Mouse (Mus musculus) limb, embryonic 11.5 days (tissue): ENCODE measurements at regions not wholly inside any gene's neighbourhood (a gene's known extent, or its start where the extent isn't known, plus 50 kb on each side); places are given as distances from the start of the nearest gene placed in this dataset.

Experiments
- ATAC-seq: fragments of 200-750 bp; cut with Nextera tagmentation; 2 replicates; pipeline ENCODE4 v1.8.0; 2017; ENCODE audit warnings: low read depth; ENCODE audit not compliant: insufficient number of reproducible peaks, low FRiP score, low TSS enrichment
- DNase-seq: peaks from one replicate; pipeline ENCODE4 v3.0.0-alpha.2; 2015; ENCODE audit warnings: low spot score
- H3K27ac ChIP-seq: fragments of 300-500 bp; sonication (generic); replicated peaks from 2 replicates; pipeline ENCODE4 v1.5.1; 2014; ENCODE audit warnings: low read depth, mild to moderate bottlenecking, low read length
- H3K27me3 ChIP-seq: fragments of 300-500 bp; sonication (generic); 2 replicates; pipeline ENCODE4 v1.6.1; 2014; ENCODE audit warnings: mild to moderate bottlenecking, low read length, mixed read lengths; ENCODE audit not compliant: control insufficient read depth, insufficient read depth
- H3K36me3 ChIP-seq: fragments of 300-500 bp; sonication (generic); 2 replicates; pipeline ENCODE4 v1.6.1; 2014; ENCODE audit warnings: mild to moderate bottlenecking, low read length, moderate library complexity, mixed read lengths; ENCODE audit not compliant: control insufficient read depth, insufficient read depth
- H3K4me1 ChIP-seq: fragments of 300-500 bp; sonication (generic); 2 replicates; pipeline ENCODE4 v1.6.1; 2014; ENCODE audit warnings: low read length, mixed read lengths; ENCODE audit not compliant: control insufficient read depth, insufficient read depth
- H3K4me2 ChIP-seq: fragments of 300-500 bp; sonication (generic); 2 replicates; pipeline ENCODE4 v1.6.1; 2014; ENCODE audit warnings: low read depth, mild to moderate bottlenecking, moderate library complexity; ENCODE audit not compliant: severe bottlenecking
- H3K4me3 ChIP-seq: fragments of 300-500 bp; sonication (generic); 2 replicates; pipeline ENCODE4 v1.5.1; 2014; ENCODE audit warnings: low read depth, low read length
- H3K9ac ChIP-seq: fragments of 300-500 bp; sonication (generic); 2 replicates; pipeline ENCODE4 v1.6.1; 2014; ENCODE audit warnings: mild to moderate bottlenecking, low read length
- H3K9me3 ChIP-seq: fragments of 300-500 bp; sonication (generic); 2 replicates; pipeline ENCODE4 v1.6.1; 2016; ENCODE audit warnings: low read length; ENCODE audit not compliant: control insufficient read depth
- WGBS: fragments of 180-500 bp; shearing (Covaris S2); extraction: QIAGEN DNeasy Blood & Tissue Kit; methylation state at CpG from one replicate; pipeline ENCODE4 v1.1.7; 2014; 5-methylcytosine and 5-hydroxymethylcytosine counted together

DNA sequence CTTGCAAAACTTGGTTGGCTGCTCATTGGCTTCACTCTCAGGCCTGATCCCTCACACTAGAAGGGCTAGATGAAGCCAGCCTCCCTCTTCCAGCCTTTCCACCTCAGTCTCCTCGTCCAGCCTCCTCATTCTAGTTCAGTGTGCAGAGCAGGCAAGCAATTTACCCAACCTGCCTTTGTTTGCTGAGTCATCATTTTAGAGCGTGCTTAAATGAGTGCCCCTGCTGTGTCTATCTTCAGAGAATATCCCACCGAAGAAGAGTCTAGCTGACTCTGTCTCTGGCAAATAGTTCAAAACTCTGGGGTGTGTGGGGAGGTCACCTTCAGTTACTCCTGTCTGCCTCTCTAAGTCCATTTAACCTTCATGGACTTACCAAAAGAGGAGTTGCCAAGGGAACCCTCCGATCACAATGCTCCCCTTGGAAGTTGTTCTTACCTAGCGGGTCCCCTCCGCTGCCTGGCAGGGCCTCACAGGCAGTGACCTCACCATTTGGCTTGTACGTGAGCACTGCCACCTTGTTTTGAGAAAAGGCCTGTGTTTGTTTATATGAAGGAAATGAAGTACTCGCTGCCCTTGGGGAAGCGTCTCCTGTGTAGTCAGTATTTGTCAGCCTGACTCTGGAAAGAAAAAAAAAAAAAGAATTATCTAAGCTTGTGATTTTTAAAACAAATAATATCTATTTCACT is 175.2 kb upstream of the Irx3 start:
- 58% methylated on average over 9 of the region's 9 CpGs for WGBS
- peaks cover 49% of the 10 kb centered on the region for H3K27me3 ChIP-seq
- no peak for DNase-seq

GRCm38 (mm10) chr8:91975460-91975859 is 173.6 kb upstream of the Irx3 start:
- H3K4me1 ChIP-seq = peaks cover 5% of the 10 kb centered on the region; the same call in 1 of the 2 replicates
- no peak overlapping the region for H3K9ac ChIP-seq
- no peak overlapping the region for H3K27ac ChIP-seq
- peaks cover 56% of the 10 kb centered on the region for H3K27me3 ChIP-seq
- WGBS = 75% methylated on average over 2 of the region's 2 CpGs
- no peak overlapping the region for H3K4me2 ChIP-seq
- no peaks in the 10 kb centered on the region for H3K9me3 ChIP-seq
- no peak for DNase-seq
- no peak overlapping the region for H3K4me3 ChIP-seq
- no peak for ATAC-seq
- H3K36me3 ChIP-seq = no peaks in the 10 kb centered on the region

More for the DNA sequence above, 175.2 kb upstream of the Irx3 start:
- Histone ChIP-seq H3K9me3 (no peaks in the 10 kb centered on the region), H3K4me2 (no peak overlapping the region), H3K27ac (no peak overlapping the region), H3K9ac (no peak overlapping the region), H3K4me3 (no peak overlapping the region), H3K4me1 (peaks cover 5% of the 10 kb centered on the region; the same call in 1 of the 2 replicates), H3K36me3 (no peaks in the 10 kb centered on the region)
- ATAC-seq = no peak

DNA sequence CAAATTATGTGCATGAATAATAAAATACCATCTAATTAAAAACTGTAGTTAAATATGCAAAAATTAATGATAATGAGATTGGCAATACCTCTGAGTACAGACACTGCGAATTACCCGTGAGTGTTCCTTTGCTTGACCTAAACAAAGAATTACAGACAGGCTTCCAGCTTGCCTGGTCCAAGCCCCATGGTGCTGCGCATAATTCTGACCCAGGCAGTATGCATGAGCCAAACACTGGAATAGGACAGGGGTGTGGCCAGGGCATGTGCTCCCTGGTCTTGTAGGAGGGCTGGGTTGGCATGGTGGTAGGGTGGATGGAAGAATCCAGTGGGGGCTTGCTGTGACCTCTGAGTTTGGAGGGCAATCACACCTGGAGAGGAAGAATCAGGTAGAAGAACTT is 172.8 kb upstream of the Irx3 start:
- H3K36me3 ChIP-seq = no peaks in the 10 kb centered on the region

GRCm38 (mm10) chr8:91973951-91974439 is 172.1 kb upstream of the Irx3 start:
- Histone ChIP-seq H3K4me2 (no peak overlapping the region), H3K9ac (no peak overlapping the region), H3K4me1 (peaks cover 5% of the 10 kb centered on the region; the same call in 1 of the 2 replicates), H3K27ac (no peak overlapping the region), H3K36me3 (no peaks in the 10 kb centered on the region), H3K4me3 (no peak overlapping the region), H3K9me3 (no peaks in the 10 kb centered on the region), H3K27me3 (peaks cover 67% of the 10 kb centered on the region)
- WGBS = 21% methylated on average over 18 of the region's 18 CpGs
- DNase-seq (peak; percentile 73), ATAC-seq (peak; percentile 72)

More for the DNA sequence above, 172.8 kb upstream of the Irx3 start:
- Histone ChIP-seq H3K4me2 (no peak overlapping the region), H3K4me1 (peaks cover 5% of the 10 kb centered on the region; the same call in 1 of the 2 replicates), H3K27me3 (peaks cover 65% of the 10 kb centered on the region), H3K9me3 (no peaks in the 10 kb centered on the region), H3K27ac (no peak overlapping the region), H3K9ac (no peak overlapping the region), H3K4me3 (no peak overlapping the region)
- ATAC-seq (no peak), DNase-seq (no peak)
- WGBS = 83% methylated on average over 3 of the region's 3 CpGs

- no peaks in the 10 kb centered on the region for H3K36me3 ChIP-seq
- DNase-seq = no peak
- no peaks in the 10 kb centered on the region for H3K4me1 ChIP-seq
- 79% methylated on average over 16 of the region's 16 CpGs for WGBS
- no peak overlapping the region for H3K4me2 ChIP-seq
- H3K27me3 ChIP-seq = peaks cover 55% of the 10 kb centered on the region
- ATAC-seq = no peak
- no peak overlapping the region for H3K27ac ChIP-seq
- no peaks in the 10 kb centered on the region for H3K9me3 ChIP-seq
- no peak overlapping the region for H3K4me3 ChIP-seq
- H3K9ac ChIP-seq = no peak overlapping the region
These were observed 165.5 kb upstream of the Irx3 start for GRCm38 (mm10) chr8:91967407-91967806.

DNA sequence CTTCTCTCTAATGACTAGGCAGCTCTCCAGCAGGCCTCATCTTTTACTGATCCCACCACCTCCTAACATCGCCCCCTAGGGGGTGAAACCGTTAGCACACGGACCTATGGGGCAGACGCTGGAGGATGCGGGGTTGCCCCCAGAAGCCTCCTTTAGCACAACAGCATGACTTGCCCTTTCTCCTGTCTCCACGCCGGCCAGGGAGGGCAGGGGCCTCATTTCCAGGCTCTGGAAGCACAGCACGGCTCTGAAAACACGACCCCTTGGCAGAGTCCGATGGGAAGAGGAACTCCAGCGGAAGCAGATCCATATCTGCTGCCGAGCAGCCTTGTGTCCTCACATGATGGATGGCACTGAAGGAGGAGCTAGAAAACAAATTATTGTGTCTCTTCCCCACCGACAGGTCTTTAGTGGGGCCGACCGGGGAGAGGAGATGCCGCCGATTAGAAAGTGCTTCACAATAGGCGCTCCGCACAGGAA is 165.1 kb upstream of the Irx3 start:
- Histone ChIP-seq H3K27ac (no peak overlapping the region), H3K4me3 (no peak overlapping the region), H3K9ac (no peak overlapping the region), H3K9me3 (no peaks in the 10 kb centered on the region), H3K36me3 (no peaks in the 10 kb centered on the region), H3K4me1 (no peaks in the 10 kb centered on the region), H3K27me3 (peaks cover 55% of the 10 kb centered on the region), H3K4me2 (no peak overlapping the region)
- ATAC-seq (no peak), DNase-seq (peak; percentile 50)
- WGBS = 53% methylated on average over 19 of the region's 19 CpGs

- no peaks in the 10 kb centered on the region for H3K9me3 ChIP-seq
- ATAC-seq (no peak), DNase-seq (no peak)
- H3K9ac ChIP-seq = no peak overlapping the region
- H3K4me1 ChIP-seq = no peaks in the 10 kb centered on the region
- no peak overlapping the region for H3K4me3 ChIP-seq
- H3K27ac ChIP-seq = no peak overlapping the region
- peaks cover 18% of the 10 kb centered on the region for H3K27me3 ChIP-seq
- H3K36me3 ChIP-seq = no peaks in the 10 kb centered on the region
- 84% methylated on average over 5 of the region's 5 CpGs for WGBS
- no peak overlapping the region for H3K4me2 ChIP-seq
These were observed 159.8 kb upstream of the Irx3 start for GRCm38 (mm10) chr8:91961696-91962095.

- peaks cover 28% of the 10 kb centered on the region for H3K27me3 ChIP-seq
- no peak overlapping the region for H3K4me3 ChIP-seq
- H3K9me3 ChIP-seq = no peaks in the 10 kb centered on the region
- H3K4me1 ChIP-seq = no peaks in the 10 kb centered on the region
- H3K4me2 ChIP-seq = no peak overlapping the region
- WGBS = 70% methylated on average over 6 of the region's 6 CpGs
- H3K9ac ChIP-seq = no peak overlapping the region
- no peak overlapping the region for H3K27ac ChIP-seq
- ATAC-seq = no peak
- no peak for DNase-seq
- H3K36me3 ChIP-seq = no peaks in the 10 kb centered on the region
These were observed 153.3 kb upstream of the Irx3 start for GRCm38 (mm10) chr8:91955170-91955569.
